Mouse (Mus musculus) cerebellum, adult 18-20 months (tissue): ENCODE data around the gene Gpr157.

Experiments used
- DNase-seq, 2 experiments: peaks; one replicate each; pipeline ENCODE4 v3.0.0; 2021

Gene Gpr157

GRCm38 (mm10) chr4:150072416-150073101 lies 14.6 kb upstream of the Gpr157 start:
- DNase-seq, result peak; percentile 26 to 28

- peak; percentile 50 to 67 for DNase-seq
These were observed 14.1 kb upstream of the Gpr157 start for GRCm38 (mm10) chr4:150073102-150073473.

GRCm38 (mm10) chr4:150075350-150075749 lies 11.8 kb upstream of the Gpr157 start:
- DNase-seq, result no peak

GRCm38 (mm10) chr4:150076147-150076546 lies 11.0 kb upstream of the Gpr157 start:
- DNase-seq, result no peak

GRCm38 (mm10) chr4:150078646-150079045 lies 8.5 kb upstream of the Gpr157 start:
- no peak for DNase-seq

- DNase-seq, result no peak
These were observed 7.9 kb upstream of the Gpr157 start for GRCm38 (mm10) chr4:150079244-150079643.

GRCm38 (mm10) chr4:150080330-150080967 lies 6.7 kb upstream of the Gpr157 start:
- DNase-seq, result no peak

- no peak for DNase-seq
These were observed 1.8 kb upstream of the Gpr157 start for GRCm38 (mm10) chr4:150085366-150085765.

- DNase-seq, result no peak
These were observed 364 bp upstream of the Gpr157 start for GRCm38 (mm10) chr4:150086841-150087160.

GRCm38 (mm10) chr4:150087890-150088530 lies 845 bp downstream of the Gpr157 start:
- peak in 1 of 2 experiments; percentile 44 for DNase-seq

- DNase-seq, result peak; percentile 33 to 38
These were observed 2.0 kb downstream of the Gpr157 start for GRCm38 (mm10) chr4:150089121-150089520.

- peak; percentile 34 to 57 for DNase-seq
These were observed 4.9 kb downstream of the Gpr157 start for GRCm38 (mm10) chr4:150091887-150092582.

GRCm38 (mm10) chr4:150092583-150092902 lies 5.4 kb downstream of the Gpr157 start:
- no peak for DNase-seq

GRCm38 (mm10) chr4:150093560-150094462 lies 6.6 kb downstream of the Gpr157 start:
- no peak for DNase-seq

GRCm38 (mm10) chr4:150094463-150094789 lies 7.3 kb downstream of the Gpr157 start:
- no peak for DNase-seq

- DNase-seq, result no peak
These were observed 9.1 kb downstream of the Gpr157 start for GRCm38 (mm10) chr4:150096309-150096708.

GRCm38 (mm10) chr4:150097847-150098246 lies 10.7 kb downstream of the Gpr157 start:
- no peak for DNase-seq

- DNase-seq, result peak; percentile 81 to 82
These were observed 11.7 kb downstream of the Gpr157 start for GRCm38 (mm10) chr4:150098880-150099279.

- no peak for DNase-seq
These were observed 15.7 kb downstream of the Gpr157 start for GRCm38 (mm10) chr4:150102822-150103221.

- no peak for DNase-seq
These were observed 18.5 kb downstream of the Gpr157 start for GRCm38 (mm10) chr4:150105671-150106070.

GRCm38 (mm10) chr4:150106637-150107036 lies 19.5 kb downstream of the Gpr157 start:
- DNase-seq, result peak; percentile 46 to 50

- no peak for DNase-seq
These were observed 22.5 kb downstream of the Gpr157 start for GRCm38 (mm10) chr4:150109636-150110035.

- DNase-seq, result no peak
These were observed 23.2 kb downstream of the Gpr157 start for GRCm38 (mm10) chr4:150110373-150110772.
